Mouse (Mus musculus) regulatory T cell (primary cell): ENCODE measurements around the gene Lgals8.

Source experiments
- in situ Hi-C: fragments of 300-600 bp; cut with MboI, MseI; formaldehyde crosslinking; loops from one replicate; pipeline ENCODE4 v1.15.1; 2025; ENCODE audit warnings: high pct_unique_total_duplicates

The Lgals8 gene

DNA sequence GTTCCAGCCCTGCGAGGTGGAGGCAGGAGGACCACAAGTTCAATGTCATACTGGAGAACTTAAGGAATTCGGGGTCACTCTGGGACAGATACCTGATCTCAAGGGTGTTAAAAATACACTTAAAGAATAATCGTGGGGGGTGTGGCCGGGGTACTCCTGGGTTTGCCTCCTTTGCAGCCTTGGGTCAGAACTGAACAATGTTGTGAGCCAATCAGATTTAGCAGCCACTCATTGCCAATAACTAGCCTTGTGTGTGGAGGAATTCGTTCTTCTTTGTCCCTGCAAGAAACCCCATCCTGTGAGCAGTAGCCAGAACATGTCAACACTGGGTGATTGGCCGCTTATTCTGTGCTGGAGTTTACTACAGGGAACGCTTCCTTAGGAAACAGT, 3.0 kb downstream of the Lgals8 start:
- in situ Hi-C loops: no loop called here

DNA sequence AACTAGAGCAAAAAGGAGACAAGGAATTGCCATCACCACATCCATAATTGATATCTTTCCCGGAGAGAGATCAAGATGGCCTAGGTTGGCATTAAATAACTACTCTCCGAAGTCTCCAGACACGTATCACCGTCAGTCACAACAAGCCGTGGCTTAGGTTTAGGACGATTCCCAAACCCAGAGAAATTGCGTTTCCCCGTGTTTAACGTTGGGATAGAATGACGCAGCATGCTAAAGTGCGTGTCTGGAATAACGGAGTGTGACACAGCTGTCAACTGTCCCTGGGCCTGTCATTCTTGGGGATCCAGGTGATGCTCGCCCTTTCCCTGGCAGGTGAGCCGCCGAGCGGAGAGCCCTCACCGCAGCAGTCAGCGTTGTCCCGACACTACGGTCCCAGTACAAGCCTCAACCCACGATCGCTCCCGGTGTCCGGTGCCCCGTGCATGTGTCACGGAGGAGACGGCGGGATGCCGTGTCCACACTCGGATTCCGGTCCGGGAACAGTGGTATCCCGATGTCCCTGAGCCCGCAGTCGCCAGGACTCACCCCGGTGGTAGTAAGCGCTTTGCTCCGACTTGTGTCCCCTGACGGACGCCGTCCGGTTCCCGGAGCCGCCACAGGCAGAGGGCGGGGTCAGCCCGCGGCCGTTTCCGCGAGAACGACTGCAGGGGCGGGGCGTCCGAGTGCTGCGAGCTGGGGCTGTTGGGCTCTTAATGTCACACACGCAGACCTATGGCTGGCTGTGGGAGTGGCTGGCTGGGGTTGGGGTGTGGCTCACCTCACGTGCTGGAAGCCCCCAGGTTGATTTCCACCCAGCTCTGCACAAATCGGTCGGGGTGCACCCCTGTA, 3.6 kb downstream of the Lgals8 start:
- in situ Hi-C loops: no loop called here

DNA sequence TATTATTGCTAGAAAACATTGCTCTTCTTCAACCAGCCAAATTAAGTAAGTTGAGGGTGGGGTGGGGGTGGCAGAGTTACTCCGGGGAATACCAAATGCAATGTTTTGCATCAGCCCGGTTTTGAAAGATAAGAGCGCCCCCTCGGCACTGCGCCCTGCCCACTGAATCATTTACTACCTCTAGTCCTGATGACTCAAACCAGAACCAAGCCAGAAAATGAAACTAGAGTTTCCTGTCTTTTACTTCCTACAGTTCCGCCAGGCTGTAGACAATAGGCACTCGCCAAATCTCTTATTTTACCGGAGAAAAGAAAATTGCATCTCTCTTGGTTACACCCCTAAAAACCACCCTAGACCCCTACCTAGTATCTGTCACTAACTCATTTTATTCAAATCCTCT, 4.3 kb downstream of the Lgals8 start:
- in situ Hi-C loops: no loop called here

DNA sequence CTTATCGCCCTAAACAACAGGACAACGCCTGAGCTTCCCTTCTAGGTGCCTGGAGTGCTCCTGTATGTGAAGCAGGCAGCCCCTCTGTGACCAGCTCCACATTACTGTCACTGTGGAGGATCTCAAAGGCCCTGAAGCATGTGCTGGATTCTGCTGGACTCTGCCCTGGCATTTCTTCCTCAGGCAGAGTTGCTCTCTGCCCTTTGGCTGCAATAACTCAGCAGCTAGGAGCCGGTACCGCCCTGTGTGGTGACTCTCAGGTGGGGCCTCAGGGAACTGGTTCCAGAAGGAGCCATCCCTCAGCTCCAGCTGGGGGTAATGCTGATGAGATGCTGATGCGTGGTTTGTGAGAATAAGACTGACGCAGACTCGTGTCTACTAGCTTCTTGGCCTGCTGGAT, 8.0 kb downstream of the Lgals8 start:
- in situ Hi-C loops: no loop called here

DNA sequence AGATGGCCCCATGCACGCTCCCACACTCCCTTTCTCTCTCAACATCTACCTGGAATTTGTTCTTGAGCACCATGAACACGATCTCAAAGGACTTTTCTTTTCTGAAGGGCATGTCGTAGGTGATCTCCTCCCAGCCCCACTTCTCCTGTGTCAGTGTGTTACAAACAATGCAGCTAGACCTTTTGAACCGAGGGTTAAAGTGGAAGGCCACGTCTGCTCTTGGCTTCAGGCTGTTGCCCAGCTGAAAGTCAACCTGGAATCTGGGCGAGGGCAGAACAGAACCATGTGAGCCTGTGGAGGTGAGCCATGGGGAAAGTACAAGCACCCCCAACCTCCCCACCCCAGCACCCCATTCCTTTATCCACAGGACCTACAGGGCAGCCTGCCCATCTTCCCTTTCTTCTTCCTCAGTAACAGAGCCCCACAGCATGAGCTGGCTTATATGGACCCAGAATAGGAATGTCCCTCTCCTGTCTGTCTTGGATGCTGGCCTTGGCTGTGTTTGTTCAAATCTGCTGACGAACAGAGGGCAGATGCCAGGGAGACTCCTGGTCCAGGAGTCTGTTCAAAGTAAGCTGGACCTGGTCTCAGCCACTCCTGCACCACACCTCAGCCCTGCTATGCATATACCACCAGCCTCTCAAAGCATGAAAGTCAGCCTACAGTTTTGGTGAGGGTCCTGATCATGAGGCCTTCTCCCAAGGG, 9.9 kb downstream of the Lgals8 start:
- in situ Hi-C loops: no loop called here

DNA sequence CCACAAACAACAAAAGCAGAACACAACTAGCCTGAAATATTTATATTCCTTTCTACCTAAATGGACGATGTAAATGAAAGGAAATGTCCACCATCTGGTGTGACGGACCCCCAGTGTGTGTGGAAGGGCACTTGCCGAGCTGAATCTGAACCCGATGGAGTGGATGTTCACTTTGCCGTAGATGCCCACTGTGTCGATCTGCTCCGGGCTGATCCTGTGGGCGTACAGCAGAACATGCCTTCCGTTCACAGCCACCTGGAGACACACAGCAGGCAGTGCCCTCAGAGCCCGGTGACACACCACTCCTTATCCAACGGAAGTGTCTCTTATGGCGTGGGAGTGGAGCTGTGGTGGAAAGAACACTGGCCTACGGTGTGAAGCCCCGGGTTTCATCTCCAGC, 11.6 kb downstream of the Lgals8 start:
- in situ Hi-C loops: no loop called here

DNA sequence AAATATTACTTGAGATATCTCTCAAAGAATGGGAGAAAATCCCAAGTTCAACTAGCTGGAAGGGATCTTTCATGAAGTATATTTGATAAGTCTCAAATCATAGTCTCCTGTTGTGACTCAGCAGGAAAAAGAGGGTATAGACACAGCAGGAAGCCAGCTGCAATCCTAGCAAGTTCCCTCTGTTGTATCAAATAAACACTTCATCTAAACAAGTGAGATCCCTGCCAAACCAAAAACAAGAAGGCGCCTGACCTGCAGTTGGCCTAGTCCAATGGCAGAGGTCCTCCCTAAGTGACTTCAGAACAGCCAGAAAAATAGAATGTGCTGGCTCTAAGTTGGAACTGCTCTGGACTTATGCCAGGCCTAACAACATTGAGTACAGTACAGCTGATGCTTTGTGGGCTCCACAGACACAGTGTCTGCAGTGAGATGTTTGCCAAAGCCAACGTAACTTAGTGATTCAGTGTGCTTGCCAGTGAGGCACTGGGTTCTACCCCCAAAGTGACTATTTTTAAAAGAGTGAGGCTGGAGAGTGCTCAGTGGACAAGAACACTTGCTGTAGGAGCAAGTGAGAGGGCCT, 22.6 kb downstream of the Lgals8 start:
- in situ Hi-C loops: no loop called here

DNA sequence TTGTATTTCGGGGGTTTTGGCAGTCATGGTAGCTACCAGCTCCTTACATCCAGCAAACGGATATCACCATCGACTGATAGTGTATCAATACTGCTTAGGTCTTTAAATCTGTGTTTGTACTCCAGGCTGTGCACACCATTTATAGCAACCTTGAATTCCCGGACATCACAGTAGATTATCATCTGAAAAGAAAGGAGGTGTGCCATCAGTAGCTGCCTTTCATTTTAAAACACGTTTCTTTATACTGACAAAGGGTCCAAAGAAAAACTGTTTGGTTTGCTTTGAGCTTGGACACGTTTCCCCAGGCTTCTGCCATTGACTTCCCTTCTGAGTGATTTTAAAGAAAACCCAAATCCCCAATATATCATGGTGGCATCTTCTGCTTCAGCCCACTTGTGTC, 23.9 kb downstream of the Lgals8 start:
- in situ Hi-C loops: no loop called here

DNA sequence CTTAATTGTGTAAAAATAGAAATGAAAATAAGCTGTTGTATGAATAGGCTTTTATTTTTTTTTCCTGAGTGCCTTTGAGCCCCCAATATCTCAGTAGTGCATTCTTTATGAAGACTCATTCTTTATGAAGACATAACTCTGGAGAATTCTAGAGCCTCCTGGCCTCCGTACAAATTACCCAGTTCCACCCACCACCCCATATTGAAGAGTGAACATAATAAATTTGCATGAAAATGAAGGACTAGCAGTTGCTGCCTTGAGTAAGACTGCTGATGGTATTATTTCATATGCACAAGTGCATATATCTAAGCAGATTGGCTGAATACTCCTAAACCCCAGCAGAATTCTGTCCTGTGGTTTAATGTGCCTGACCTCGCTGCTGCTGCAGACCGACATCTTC, 25.2 kb downstream of the Lgals8 start:
- in situ Hi-C loops: no loop called here

DNA sequence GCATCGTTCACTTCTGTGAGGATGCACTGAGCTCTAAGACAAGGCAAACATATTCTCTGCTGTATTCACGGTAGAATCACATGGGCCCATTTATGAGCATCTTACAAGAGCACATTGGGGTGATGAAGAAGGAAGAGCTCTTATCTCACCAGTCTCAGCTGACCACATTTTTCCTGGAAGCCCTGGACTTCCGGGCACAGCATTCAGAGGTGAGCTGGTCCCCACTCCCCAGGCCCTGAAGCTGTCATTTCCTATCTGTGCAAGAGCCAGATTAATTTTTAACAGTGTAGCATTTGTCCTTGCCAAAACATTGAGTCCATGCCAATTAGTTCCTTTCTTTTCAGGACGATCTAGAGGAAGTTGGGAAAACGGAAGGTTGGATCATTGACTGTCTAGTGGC, 30.9 kb downstream of the Lgals8 start:
- in situ Hi-C loops: no loop called here

DNA sequence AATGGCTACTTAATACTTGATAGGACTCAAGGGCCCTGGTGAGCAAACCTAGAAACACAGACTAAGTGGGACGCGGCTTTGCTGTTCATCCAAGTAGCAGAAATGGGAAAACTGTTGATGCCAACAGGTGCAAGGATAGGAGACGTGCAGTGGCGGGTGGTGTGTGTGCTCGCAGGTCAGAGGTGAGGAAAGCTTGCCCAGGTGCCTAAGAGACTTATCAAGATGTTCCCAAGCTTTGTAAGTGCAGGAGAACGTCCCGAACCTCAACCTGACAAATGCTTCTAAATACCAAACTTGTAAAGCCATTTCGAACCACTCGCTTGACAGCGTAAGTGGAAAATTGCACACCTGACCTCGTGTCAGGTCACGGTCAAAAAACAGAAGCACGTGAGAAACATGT, 36.2 kb downstream of the Lgals8 start:
- in situ Hi-C loops: no loop called here

DNA sequence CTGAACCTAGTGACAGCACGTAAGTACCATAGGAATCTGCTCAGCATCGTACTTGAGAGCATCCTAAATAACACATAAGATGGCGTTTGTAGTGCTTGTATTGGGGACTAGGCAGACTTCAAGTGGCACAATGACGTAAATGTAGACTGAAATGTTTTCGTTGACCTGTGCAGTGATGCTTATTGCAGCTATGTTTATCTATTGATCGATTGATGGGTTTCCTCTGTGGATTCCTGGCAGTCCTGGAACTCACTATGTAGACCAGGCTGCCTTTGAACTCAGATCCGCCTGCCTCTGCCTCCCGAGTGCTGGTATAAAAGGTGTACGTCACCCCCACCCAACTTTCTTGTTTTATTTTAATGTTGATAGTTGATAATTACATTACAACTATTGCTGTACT, 44.1 kb downstream of the Lgals8 start:
- in situ Hi-C loops: no loop called here

DNA sequence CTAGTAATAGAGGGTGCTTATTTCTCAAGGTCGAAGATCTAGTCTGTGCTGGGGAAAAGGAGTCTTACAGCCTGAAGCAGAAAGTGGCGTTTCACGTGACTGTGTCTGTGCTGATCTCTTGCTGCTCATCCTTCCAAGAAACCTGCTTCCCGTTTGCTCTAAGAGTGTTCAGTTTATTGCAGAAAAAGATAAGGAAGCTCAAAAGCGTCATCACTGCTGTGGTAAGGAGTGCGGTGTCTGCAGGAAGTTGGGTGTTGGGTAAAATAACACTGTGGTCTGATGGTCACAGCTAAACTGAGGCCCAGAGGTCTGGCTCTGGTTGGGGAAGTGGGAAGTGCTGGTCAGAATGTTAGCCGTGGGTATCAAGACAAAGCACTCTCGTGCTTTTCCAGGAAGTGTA, 52.7 kb downstream of the Lgals8 start:
- in situ Hi-C loops: no loop called here

DNA sequence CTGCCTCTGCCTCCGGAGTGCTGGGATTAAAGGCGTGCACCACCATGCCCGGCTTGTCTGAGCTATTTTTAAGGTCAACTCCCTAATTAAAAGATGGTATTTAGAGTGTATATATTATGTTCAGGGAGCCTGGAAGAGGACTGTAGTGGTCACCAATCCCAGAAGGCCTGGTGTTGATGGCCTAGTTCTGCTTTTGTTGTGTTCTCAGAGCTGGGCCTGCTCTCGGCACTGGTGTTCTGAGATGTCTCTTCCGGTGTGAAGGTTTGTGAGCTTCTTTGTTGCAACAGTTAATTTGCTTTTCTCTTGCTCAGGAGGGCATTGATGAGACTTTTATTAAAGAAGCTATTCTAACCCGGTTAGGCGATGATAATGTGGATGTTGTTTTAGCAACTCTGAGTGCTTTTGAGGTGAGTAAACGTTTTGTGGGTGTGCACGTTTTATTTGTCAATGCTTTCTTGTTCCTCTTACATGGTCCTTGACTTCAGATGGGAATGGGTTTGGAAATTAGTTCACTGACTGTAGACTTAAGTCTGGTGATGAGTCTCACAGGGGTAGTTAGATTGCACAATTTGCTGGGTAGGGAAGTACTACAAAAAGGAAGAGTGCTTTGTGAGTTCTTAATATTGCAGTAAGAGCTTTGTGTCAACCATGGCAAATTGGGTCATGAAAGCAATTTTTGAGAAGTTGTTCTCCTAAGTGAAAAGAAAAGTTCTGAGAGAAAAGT, 56.2 kb downstream of the Lgals8 start:
- in situ Hi-C loops: no loop called here

DNA sequence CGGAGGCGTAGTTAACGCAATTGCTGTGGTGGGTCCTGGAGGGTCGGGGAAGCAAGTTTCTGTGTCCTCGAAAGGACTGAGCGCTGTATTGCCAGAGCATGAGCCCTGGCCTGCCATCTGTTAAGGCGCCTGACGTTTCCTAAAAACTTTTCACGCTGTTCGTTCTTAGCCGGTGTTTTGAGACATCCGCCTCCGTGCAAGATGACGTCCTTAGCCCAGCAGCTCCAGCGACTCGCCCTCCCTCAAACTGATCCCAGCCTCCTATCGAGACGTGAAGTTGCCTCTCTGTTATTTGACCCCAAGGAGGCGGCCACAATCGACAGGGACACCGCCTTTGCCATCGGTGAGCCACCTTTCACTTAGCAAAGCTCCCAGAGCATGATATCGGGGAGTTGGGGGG, 69.2 kb downstream of the Lgals8 start:
- in situ Hi-C loops: loop anchor here (5.0 to 25.0 kb wide), 2 partner anchors 172 to 183 kb away; partner anchors contain the start of gene Ero1lb

DNA sequence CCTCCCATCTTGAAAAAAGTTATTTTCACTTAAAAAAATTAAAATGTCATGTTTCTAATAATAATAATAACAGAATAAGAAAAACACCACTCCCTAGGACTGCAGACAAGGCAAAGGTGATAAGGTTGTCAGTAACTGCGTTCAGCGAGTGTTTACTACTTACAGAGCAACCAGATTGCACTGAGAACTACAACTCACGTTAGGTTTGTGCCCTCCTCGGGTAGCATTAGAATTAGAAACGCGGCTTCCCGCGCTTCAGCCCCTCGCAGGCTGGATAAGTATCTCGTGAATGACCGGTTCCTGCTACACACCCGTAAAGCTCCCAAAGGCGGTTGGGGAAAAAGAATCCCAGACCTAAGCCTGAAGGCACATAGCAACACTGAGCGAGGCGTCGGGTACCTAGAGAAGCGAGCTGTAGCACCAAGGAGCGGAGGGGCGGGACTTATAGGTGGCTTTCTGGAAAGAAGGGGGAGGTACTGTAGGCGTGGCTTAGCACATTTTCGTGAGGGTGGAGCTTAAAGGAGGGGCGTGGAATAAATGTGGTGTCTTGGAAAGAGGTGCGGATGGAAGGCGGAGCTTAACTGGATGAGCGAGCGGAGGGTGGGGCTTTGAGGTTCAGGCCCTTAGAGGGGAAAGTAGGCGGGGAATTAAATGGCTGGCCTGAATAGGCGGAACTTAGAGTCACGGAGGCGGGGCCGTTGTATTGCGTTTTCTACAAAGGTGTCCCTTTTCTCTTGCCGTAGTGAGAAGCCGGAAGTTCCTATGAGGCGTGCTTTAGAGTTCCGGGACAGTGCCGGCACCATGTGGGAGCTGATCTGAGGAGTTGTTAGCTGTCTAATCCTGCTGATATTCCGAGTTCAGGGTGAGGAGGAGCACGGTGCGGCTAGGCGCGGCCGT, 69.9 kb downstream of the Lgals8 start, which contains the start of gene Heatr1:
Gene Heatr1, plus strand, starts transcription at position 419 of the 897 bp plus-strand sequence.
- in situ Hi-C loops: loop anchor here (5.0 to 25.0 kb wide), 3 partner anchors 53 to 183 kb away; partner anchors contain the start of genes Actn2 and Ero1lb
